Mouse (Mus musculus): ENCODE results near the gene Arid3a. TPM values are rescaled to one million over a fixed set of nuclear protein-coding genes. Genes with fewer than 3 reads are reported as not detected.
"Not testable (repeated sequence)": the region's sequence is repeated elsewhere in the genome, so short reads cannot be mapped to it uniquely, and the experiment has no call there.

The Arid3a gene
- polyA plus RNA-seq (2015; fragmentation: Nextera tagmentation; extraction: Ambion mirVana) = 5.5 and 9.2 TPM in 2 replicates

GRCm38 (mm10) chr10:79926491-79927323, at the start of gene Arid3a:
TSS of gene Arid3a (plus strand) at chr10:79927043.
- no peaks in the 10 kb centered on the region for H3K9me3 ChIP-seq (ENCODE audit: low read length)
- peak within 1 kb of the TSS; percentile 95 for H3K4me2 ChIP-seq (replicated peaks; ENCODE audit: low read depth, low read length)
- under 1% methylated on average over 63 of the region's 63 CpGs for WGBS
- peak within 1 kb of the TSS; percentile 98 for H3K27ac ChIP-seq (ENCODE audit: low read length)
- peak within 1 kb of the TSS; percentile 99 for H3K4me3 ChIP-seq (ENCODE audit: low read length)
- peaks cover 45% of the 10 kb centered on the region for H3K4me1 ChIP-seq (ENCODE audit: insufficient read depth, low read length)
- peak within 1 kb of the TSS; percentile 94 for H3K9ac ChIP-seq (replicated peaks; ENCODE audit: low read length)
- peak; percentile 62 for ATAC-seq (ENCODE audit: low FRiP score, low TSS enrichment)
- H3K27me3 ChIP-seq (ENCODE audit: insufficient read depth, low read length) = peaks cover 18% of the 10 kb centered on the region
- peaks cover 11% of the 10 kb centered on the region for H3K36me3 ChIP-seq (ENCODE audit: insufficient read depth, low read length)

DNA sequence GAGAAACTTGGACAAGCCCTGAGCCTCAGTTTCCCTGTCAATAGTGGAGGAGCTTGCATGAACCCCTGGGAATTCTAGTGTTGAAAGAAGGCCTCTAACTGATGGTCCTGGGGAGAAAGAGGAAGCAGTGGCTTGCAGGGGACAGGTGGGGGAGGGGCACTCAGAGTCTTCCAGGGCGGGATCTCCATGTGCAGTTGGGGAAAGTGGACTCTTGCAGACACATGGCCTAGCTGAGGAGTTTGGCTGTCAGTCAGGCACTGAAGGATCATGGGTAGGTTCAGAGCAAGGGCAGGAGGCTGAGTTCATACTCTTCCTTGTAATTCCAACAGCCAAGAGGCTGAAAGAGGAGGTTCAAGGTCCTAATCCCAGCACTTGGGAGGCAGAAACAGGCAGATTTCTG, 49.7 kb upstream of the Arid3a start:
- no peak overlapping the region for H3K4me3 ChIP-seq (ENCODE audit: low read length)
- no peaks in the 10 kb centered on the region for H3K9me3 ChIP-seq (ENCODE audit: low read length)
- no peak for ATAC-seq (ENCODE audit: low FRiP score, low TSS enrichment)
- no peaks in the 10 kb centered on the region for H3K27me3 ChIP-seq (ENCODE audit: insufficient read depth, low read length)
- H3K36me3 ChIP-seq (ENCODE audit: insufficient read depth, low read length) = no peaks in the 10 kb centered on the region
- WGBS = 65% methylated on average over 1 of the region's 1 CpGs
- peaks cover 59% of the 10 kb centered on the region for H3K4me1 ChIP-seq (ENCODE audit: insufficient read depth, low read length)
- H3K4me2 ChIP-seq (replicated peaks; ENCODE audit: low read depth, low read length) = no peak overlapping the region
- H3K9ac ChIP-seq (replicated peaks; ENCODE audit: low read length) = no peak overlapping the region
- no peak overlapping the region for H3K27ac ChIP-seq (ENCODE audit: low read length)

- no peaks in the 10 kb centered on the region for H3K36me3 ChIP-seq (ENCODE audit: insufficient read depth, low read length)
- no peak overlapping the region for H3K4me3 ChIP-seq (ENCODE audit: low read length)
- peaks cover 61% of the 10 kb centered on the region for H3K4me1 ChIP-seq (ENCODE audit: insufficient read depth, low read length)
- WGBS = 52% methylated on average over 12 of the region's 12 CpGs
- no peak overlapping the region for H3K9ac ChIP-seq (replicated peaks; ENCODE audit: low read length)
- H3K4me2 ChIP-seq (replicated peaks; ENCODE audit: low read depth, low read length) = no peak overlapping the region
- no peaks in the 10 kb centered on the region for H3K9me3 ChIP-seq (ENCODE audit: low read length)
- H3K27ac ChIP-seq (ENCODE audit: low read length) = no peak overlapping the region
- no peak for ATAC-seq (ENCODE audit: low FRiP score, low TSS enrichment)
- H3K27me3 ChIP-seq (ENCODE audit: insufficient read depth, low read length) = no peaks in the 10 kb centered on the region
Measured at GRCm38 (mm10) chr10:79877757-79878156, 49.1 kb upstream of the Arid3a start.

GRCm38 (mm10) chr10:79879527-79879926, 47.3 kb upstream of the Arid3a start:
- H3K4me3 ChIP-seq (ENCODE audit: low read length) = no peak overlapping the region
- peaks cover 60% of the 10 kb centered on the region for H3K4me1 ChIP-seq (ENCODE audit: insufficient read depth, low read length)
- H3K27ac ChIP-seq (ENCODE audit: low read length) = peak overlapping the region; percentile 62
- WGBS = 25% methylated on average over 3 of the region's 3 CpGs
- H3K9ac ChIP-seq (replicated peaks; ENCODE audit: low read length) = no peak overlapping the region
- no peaks in the 10 kb centered on the region for H3K27me3 ChIP-seq (ENCODE audit: insufficient read depth, low read length)
- ATAC-seq (ENCODE audit: low FRiP score, low TSS enrichment) = peak; percentile 50
- H3K9me3 ChIP-seq (ENCODE audit: low read length) = no peaks in the 10 kb centered on the region
- H3K36me3 ChIP-seq (ENCODE audit: insufficient read depth, low read length) = no peaks in the 10 kb centered on the region
- H3K4me2 ChIP-seq (replicated peaks; ENCODE audit: low read depth, low read length) = no peak overlapping the region; the same call in 1 of the 2 replicates

DNA sequence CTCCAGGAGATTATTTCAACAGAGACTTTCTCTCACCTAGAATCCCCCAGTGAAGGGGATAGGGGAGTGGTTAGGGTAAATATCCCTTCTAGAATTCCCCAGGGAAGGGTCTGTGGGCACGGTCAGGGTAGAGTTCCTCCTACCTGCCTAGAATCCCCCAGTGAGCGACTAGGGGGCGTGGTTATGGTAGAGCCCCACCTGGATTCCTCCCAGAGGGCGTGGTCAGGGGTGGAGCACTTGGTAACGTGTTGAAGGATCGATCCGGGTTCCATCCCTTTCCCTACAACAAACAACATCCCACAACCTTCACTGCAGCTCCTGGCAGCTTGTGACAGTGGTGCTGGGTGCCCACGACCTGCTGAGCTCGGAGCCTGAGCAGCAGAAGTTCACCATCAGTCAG, 46.1 kb upstream of the Arid3a start:
- Histone ChIP-seq H3K9ac (replicated peaks; ENCODE audit: low read length) (no peak overlapping the region), H3K27me3 (ENCODE audit: insufficient read depth, low read length) (no peaks in the 10 kb centered on the region), H3K4me1 (ENCODE audit: insufficient read depth, low read length) (peaks cover 53% of the 10 kb centered on the region), H3K9me3 (ENCODE audit: low read length) (no peaks in the 10 kb centered on the region), H3K4me2 (replicated peaks; ENCODE audit: low read depth, low read length) (peak overlapping the region; percentile 16), H3K4me3 (ENCODE audit: low read length) (no peak overlapping the region), H3K27ac (ENCODE audit: low read length) (no peak overlapping the region), H3K36me3 (ENCODE audit: insufficient read depth, low read length) (no peaks in the 10 kb centered on the region)
- WGBS = 22% methylated on average over 9 of the region's 9 CpGs
- no peak for ATAC-seq (ENCODE audit: low FRiP score, low TSS enrichment)

- Histone ChIP-seq H3K4me1 (ENCODE audit: insufficient read depth, low read length) (peaks cover 51% of the 10 kb centered on the region), H3K4me2 (replicated peaks; ENCODE audit: low read depth, low read length) (peak overlapping the region; percentile 48), H3K4me3 (ENCODE audit: low read length) (peak overlapping the region; percentile 24), H3K9me3 (ENCODE audit: low read length) (no peaks in the 10 kb centered on the region), H3K36me3 (ENCODE audit: insufficient read depth, low read length) (no peaks in the 10 kb centered on the region), H3K27me3 (ENCODE audit: insufficient read depth, low read length) (no peaks in the 10 kb centered on the region), H3K27ac (ENCODE audit: low read length) (no peak overlapping the region), H3K9ac (replicated peaks; ENCODE audit: low read length) (peak overlapping the region; percentile 46)
- WGBS = 6% methylated on average over 22 of the region's 22 CpGs
- ATAC-seq (ENCODE audit: low FRiP score, low TSS enrichment) = 0 out of 2 replicates have a peak, but pooled peaks have one; percentile 3
Measured at GRCm38 (mm10) chr10:79881981-79882380, 44.9 kb upstream of the Arid3a start.

DNA sequence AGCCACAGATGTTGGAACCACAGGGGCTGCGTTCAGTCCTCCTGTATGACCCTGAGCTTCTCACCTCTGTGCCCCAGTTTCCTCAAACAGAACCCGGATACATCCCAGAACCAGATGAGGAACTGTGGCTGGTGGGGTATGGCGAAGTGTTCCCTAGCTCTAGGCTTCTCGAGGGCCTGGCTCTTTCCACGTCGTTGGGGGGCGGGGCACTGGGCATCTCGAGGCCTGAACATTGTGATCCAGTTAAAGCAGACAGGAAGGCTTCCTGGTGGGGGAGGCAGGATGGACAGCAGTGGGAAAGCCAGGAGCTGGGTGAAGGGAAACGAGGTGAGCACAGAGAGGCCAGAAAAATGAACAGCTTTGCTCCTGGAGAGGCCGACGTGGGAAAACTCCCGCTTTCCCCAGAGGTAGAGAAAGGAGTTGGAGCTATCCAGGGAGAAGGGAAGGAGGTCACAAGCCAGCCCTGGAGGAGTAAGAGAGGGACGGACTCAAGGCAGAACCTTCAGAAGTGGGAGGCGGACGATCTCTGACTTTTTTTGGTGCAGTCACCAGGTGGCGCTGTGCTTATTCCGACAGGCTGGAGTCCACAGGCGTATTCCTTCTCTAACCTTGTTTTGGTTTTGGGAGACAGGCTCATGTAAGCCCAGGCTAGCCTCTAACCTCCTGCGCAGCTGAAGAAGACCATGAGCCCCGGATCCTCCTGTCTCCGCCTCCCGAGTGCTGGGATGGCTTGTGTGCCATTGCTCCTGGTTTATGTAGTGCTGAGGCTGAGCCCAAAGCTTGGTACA, 43.4 kb upstream of the Arid3a start:
- Histone ChIP-seq H3K9me3 (ENCODE audit: low read length) (no peaks in the 10 kb centered on the region), H3K27ac (ENCODE audit: low read length) (no peak overlapping the region; the same call in 1 of the 2 replicates), H3K4me1 (ENCODE audit: insufficient read depth, low read length) (peaks cover 41% of the 10 kb centered on the region), H3K4me3 (ENCODE audit: low read length) (no peak overlapping the region), H3K4me2 (replicated peaks; ENCODE audit: low read depth, low read length) (no peak overlapping the region), H3K36me3 (ENCODE audit: insufficient read depth, low read length) (no peaks in the 10 kb centered on the region), H3K9ac (replicated peaks; ENCODE audit: low read length) (0 out of 2 replicates have a peak overlapping the region, but pooled peaks have one; percentile 13), H3K27me3 (ENCODE audit: insufficient read depth, low read length) (no peaks in the 10 kb centered on the region)
- 15% methylated on average over 22 of the region's 22 CpGs for WGBS
- no peak for ATAC-seq (ENCODE audit: low FRiP score, low TSS enrichment)

DNA sequence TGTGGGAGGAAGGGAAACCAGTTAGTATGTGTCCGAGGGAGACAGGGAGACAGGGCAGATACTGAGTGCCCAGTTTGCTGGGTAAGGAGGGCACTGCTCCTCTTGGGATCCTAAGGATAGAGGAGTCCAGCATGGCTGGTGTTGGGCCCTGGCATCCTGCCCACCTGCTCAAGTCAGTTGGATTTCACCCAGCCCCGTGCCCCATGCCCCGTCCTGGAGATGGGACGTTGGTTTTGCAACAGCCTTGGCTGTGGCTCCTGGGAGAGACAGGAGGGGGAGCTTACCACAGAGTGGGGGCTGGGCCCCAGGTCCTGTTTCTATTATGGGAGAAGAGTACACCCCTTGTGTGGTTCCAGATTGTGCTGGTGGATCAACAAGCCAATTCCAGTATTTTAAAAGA, 42.4 kb upstream of the Arid3a start:
- H3K9me3 ChIP-seq (ENCODE audit: low read length) = no peaks in the 10 kb centered on the region
- no peak overlapping the region for H3K27ac ChIP-seq (ENCODE audit: low read length)
- H3K9ac ChIP-seq (replicated peaks; ENCODE audit: low read length) = no peak overlapping the region
- peaks cover 39% of the 10 kb centered on the region for H3K4me1 ChIP-seq (ENCODE audit: insufficient read depth, low read length)
- no peak overlapping the region for H3K4me2 ChIP-seq (replicated peaks; ENCODE audit: low read depth, low read length)
- no peaks in the 10 kb centered on the region for H3K27me3 ChIP-seq (ENCODE audit: insufficient read depth, low read length)
- WGBS = 65% methylated on average over 4 of the region's 4 CpGs
- ATAC-seq (ENCODE audit: low FRiP score, low TSS enrichment) = no peak
- H3K4me3 ChIP-seq (ENCODE audit: low read length) = no peak overlapping the region
- no peaks in the 10 kb centered on the region for H3K36me3 ChIP-seq (ENCODE audit: insufficient read depth, low read length)

DNA sequence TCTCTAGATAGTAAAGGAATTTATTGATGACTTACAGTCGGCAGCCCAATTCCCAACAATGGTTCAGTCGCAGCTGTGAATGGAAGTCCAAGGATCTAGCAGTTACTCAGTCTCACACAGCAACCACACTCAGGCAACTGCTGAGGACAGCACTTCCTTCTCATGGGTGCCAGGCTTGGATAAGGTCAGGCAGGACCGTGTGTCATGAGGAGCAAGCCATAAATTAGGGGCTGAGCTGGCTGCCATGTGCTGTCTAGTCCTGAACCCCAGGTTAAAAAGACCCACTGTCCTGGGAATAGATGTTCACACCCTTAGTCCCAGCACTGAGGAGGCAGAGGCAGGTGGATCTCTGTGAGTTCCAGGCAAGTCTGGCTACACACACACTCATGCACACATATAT, 41.9 kb upstream of the Arid3a start:
- H3K9me3 ChIP-seq (ENCODE audit: low read length); H3K9ac ChIP-seq (replicated peaks; ENCODE audit: low read length); H3K36me3 ChIP-seq (ENCODE audit: insufficient read depth, low read length); H3K4me3 ChIP-seq (ENCODE audit: low read length); H3K27ac ChIP-seq (ENCODE audit: low read length); ATAC-seq (ENCODE audit: low FRiP score, low TSS enrichment); H3K27me3 ChIP-seq (ENCODE audit: insufficient read depth, low read length); H3K4me2 ChIP-seq (replicated peaks; ENCODE audit: low read depth, low read length): not testable (repeated sequence)
- peaks cover 34% of the 10 kb centered on the region for H3K4me1 ChIP-seq (ENCODE audit: insufficient read depth, low read length)
- 57% methylated on average over 2 of the region's 3 CpGs for WGBS

Measured in kidney, embryonic 16.5 days (tissue).